Mouse (Mus musculus): ENCODE measurements around the gene Fgf8.

Fgf8 gene

GRCm38 (mm10) chr19:45748691-45749242 is 6.1 kb upstream of the Fgf8 start:
- ATAC-seq (ENCODE audit: low TSS enrichment), result peak; percentile 31

- ATAC-seq (ENCODE audit: low TSS enrichment), result no peak
Measured at GRCm38 (mm10) chr19:45748206-45748605, 5.5 kb upstream of the Fgf8 start.

GRCm38 (mm10) chr19:45747028-45747867 is 4.5 kb upstream of the Fgf8 start:
- peak; percentile 39; the same call in 1 of the 2 replicates for ATAC-seq (ENCODE audit: low TSS enrichment)

- ATAC-seq (ENCODE audit: low TSS enrichment), result no peak
Measured at GRCm38 (mm10) chr19:45746153-45747020, 3.7 kb upstream of the Fgf8 start.

- ATAC-seq (ENCODE audit: low TSS enrichment), result no peak
Measured at GRCm38 (mm10) chr19:45745344-45746152, 2.8 kb upstream of the Fgf8 start.

- ATAC-seq (ENCODE audit: low TSS enrichment), result no peak
Measured at GRCm38 (mm10) chr19:45743619-45744018, 904 bp upstream of the Fgf8 start.

GRCm38 (mm10) chr19:45742984-45743575 is 365 bp upstream of the Fgf8 start:
- no peak for ATAC-seq (ENCODE audit: low TSS enrichment)

GRCm38 (mm10) chr19:45741431-45742217 is 1.1 kb downstream of the Fgf8 start:
- no peak for ATAC-seq (ENCODE audit: low TSS enrichment)

- ATAC-seq (ENCODE audit: low TSS enrichment), result no peak
Measured at GRCm38 (mm10) chr19:45740817-45741216, 1.9 kb downstream of the Fgf8 start.

GRCm38 (mm10) chr19:45740233-45740632 is 2.5 kb downstream of the Fgf8 start:
- ATAC-seq (ENCODE audit: low TSS enrichment), result no peak

GRCm38 (mm10) chr19:45738521-45738920 is 4.2 kb downstream of the Fgf8 start:
- no peak for ATAC-seq (ENCODE audit: low TSS enrichment)

- no peak for ATAC-seq (ENCODE audit: low TSS enrichment)
Measured at GRCm38 (mm10) chr19:45737846-45738484, 4.8 kb downstream of the Fgf8 start.

GRCm38 (mm10) chr19:45737208-45737845 is 5.4 kb downstream of the Fgf8 start:
- no peak for ATAC-seq (ENCODE audit: low TSS enrichment)

- ATAC-seq (ENCODE audit: low TSS enrichment), result peak; percentile 64
Measured at GRCm38 (mm10) chr19:45736855-45737207, 5.9 kb downstream of the Fgf8 start.

GRCm38 (mm10) chr19:45736241-45736640 is 6.5 kb downstream of the Fgf8 start:
- no peak for ATAC-seq (ENCODE audit: low TSS enrichment)

- no peak for ATAC-seq (ENCODE audit: low TSS enrichment)
Measured at GRCm38 (mm10) chr19:45734762-45735161, 8.0 kb downstream of the Fgf8 start.

- no peak for ATAC-seq (ENCODE audit: low TSS enrichment)
Measured at GRCm38 (mm10) chr19:45734191-45734590, 8.5 kb downstream of the Fgf8 start.

- ATAC-seq (ENCODE audit: low TSS enrichment), result no peak
Measured at GRCm38 (mm10) chr19:45733564-45733963, 9.2 kb downstream of the Fgf8 start.

GRCm38 (mm10) chr19:45731658-45732057 is 11.1 kb downstream of the Fgf8 start:
- ATAC-seq (ENCODE audit: low TSS enrichment), result no peak
